Mouse (Mus musculus) adrenal gland, postnatal 36 days (tissue): ENCODE measurements around the gene Olfr1162. TPM values are rescaled to one million over a fixed set of nuclear protein-coding genes. Genes with fewer than 3 reads are reported as not detected.
"Not testable (repeated sequence)": the region's sequence is repeated elsewhere in the genome, so short reads cannot be mapped to it uniquely, and the experiment has no call there.

ENCODE experiments used
- DNase-seq, 2 experiments: peaks; one replicate each; pipeline ENCODE4 v3.0.0; 2021; ENCODE audit warnings: mixed read lengths in 1 of 2
- long read RNA-seq, 2 experiments: library from polyadenylated mRNA; stranded (forward); transcript quantifications; one replicate each; pipeline ENCODE4 v2.0.0; 2021; ENCODE audit warnings: borderline sequencing depth in 2 of 2
- total RNA-seq, 2 experiments: library from RNA; stranded (reverse); gene quantifications; 2 replicates each; pipeline ENCODE4 v1.2.3; 2021

Olfr1162 gene
- total RNA-seq = not detected
- long read RNA-seq, experiment 1 = 0 reads
- long read RNA-seq, experiment 2 = 0 reads

GRCm38 (mm10) chr2:88051029-88051428, at the start of gene Olfr1162:
Gene Olfr1162 (minus strand): TSS chr2:88051129.
- DNase-seq = no peak

GRCm38 (mm10) chr2:88093866-88094265, 42.9 kb upstream of the Olfr1162 start, which contains the start of gene Olfr1164:
Gene Olfr1164 (minus strand): TSS chr2:88093966.
- no peak for DNase-seq

GRCm38 (mm10) chr2:88071730-88072129, 20.8 kb upstream of the Olfr1162 start, which contains the start of gene Olfr1163:
Gene Olfr1163 (minus strand): TSS chr2:88071830.
- DNase-seq = no peak

GRCm38 (mm10) chr2:88063587-88063986, 12.7 kb upstream of the Olfr1162 start:
- no peak for DNase-seq

- no peak for DNase-seq
Observed at GRCm38 (mm10) chr2:88037599-88037998, 13.3 kb downstream of the Olfr1162 start, which contains the start of gene Olfr73. Gene Olfr73 (minus strand): TSS chr2:88037699.

GRCm38 (mm10) chr2:88022474-88022873, 28.5 kb downstream of the Olfr1162 start, which contains the start of gene Olfr1161:
Gene Olfr1161 (plus strand): TSS chr2:88022774.
- DNase-seq = not testable (repeated sequence)

- no peak for DNase-seq
Observed at GRCm38 (mm10) chr2:88007515-88008318, 43.2 kb downstream of the Olfr1162 start, which contains the start of gene Olfr1160. Gene Olfr1160 (minus strand): TSS chr2:88008268.

Other genes starting within 250 kb of the Olfr1162 start
- gene Olfr1145, start 241.3 kb downstream of the Olfr1162 start, total RNA-seq = not detected
- gene Olfr1148, start 220.6 kb downstream of the Olfr1162 start, total RNA-seq = not detected
- not detected for gene Olfr1150-ps1, start 207.1 kb downstream of the Olfr1162 start, total RNA-seq
- not detected for gene Olfr1151, start 195.3 kb downstream of the Olfr1162 start, total RNA-seq
- gene Olfr1152, start 184.6 kb downstream of the Olfr1162 start, total RNA-seq = not detected
- not detected for gene Olfr1153, start 156.2 kb downstream of the Olfr1162 start, total RNA-seq
- gene Olfr1154, start 146.0 kb downstream of the Olfr1162 start, total RNA-seq = not detected
- not detected for gene Olfr1155, start 106.0 kb downstream of the Olfr1162 start, total RNA-seq
- not detected for gene Olfr1156, start 98.0 kb downstream of the Olfr1162 start, total RNA-seq
- gene Olfr1157, start 82.8 kb downstream of the Olfr1162 start, total RNA-seq = not detected
- not detected for gene Olfr74, start 76.5 kb downstream of the Olfr1162 start, total RNA-seq
- not detected for gene Olfr1158, start 61.0 kb downstream of the Olfr1162 start, total RNA-seq
- not detected for gene Olfr1160, start 42.9 kb downstream of the Olfr1162 start, total RNA-seq
- gene Olfr1161, start 28.4 kb downstream of the Olfr1162 start, total RNA-seq = not detected
- not detected for gene Olfr73, start 13.4 kb downstream of the Olfr1162 start, total RNA-seq
- gene Olfr1163, start 20.7 kb upstream of the Olfr1162 start, total RNA-seq = not detected
- gene Olfr1164, start 42.8 kb upstream of the Olfr1162 start, total RNA-seq = not detected
- gene Olfr1166, start 77.1 kb upstream of the Olfr1162 start, total RNA-seq = not detected
- not detected for gene Olfr1167, start 104.1 kb upstream of the Olfr1162 start, total RNA-seq
- not detected for gene Olfr1168, start 130.8 kb upstream of the Olfr1162 start, total RNA-seq
- not detected for gene Olfr1170, start 177.2 kb upstream of the Olfr1162 start, total RNA-seq
- not detected for gene Olfr1173, start 228.7 kb upstream of the Olfr1162 start, total RNA-seq